ENCODE assay signal across 8 mouse cellular contexts in the genomic region with DNA sequence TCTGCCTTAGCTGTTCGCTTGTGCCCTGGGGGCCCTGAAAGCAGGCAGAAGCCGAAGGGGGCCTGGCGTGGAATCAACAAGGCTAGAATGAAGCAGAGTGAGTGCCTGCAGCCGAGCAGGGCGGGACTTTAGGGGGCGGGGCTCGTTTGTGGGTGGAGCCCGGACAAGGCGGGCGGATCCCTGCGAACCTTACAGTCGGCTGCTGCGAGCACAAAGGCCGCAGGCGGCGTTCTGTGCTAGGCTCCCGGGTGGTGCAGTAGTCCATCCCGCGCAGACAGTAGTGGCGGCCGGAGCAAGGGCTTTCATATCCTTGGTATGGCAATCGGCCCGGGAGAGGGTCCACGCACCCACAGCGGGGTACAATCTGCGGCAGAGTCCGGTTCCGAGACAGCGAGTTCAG. TPM values are rescaled to one million over a fixed set of nuclear protein-coding genes. Genes with fewer than 3 reads are reported as not detected.
DNase-seq lines count a peak whose midpoint lies in the region; ATAC-seq and TF ChIP-seq lines count a peak whose summit lies in the region.

No protein-coding gene starts in this region.

- H3K27ac ChIP-seq in forebrain, embryonic 10.5 days, result peak overlapping the region; percentile 86
- no peak overlapping the region for H3K27ac ChIP-seq in heart, embryonic 14.5 days (replicated peaks in 1 of 2; ENCODE audit: control insufficient read depth in 1 of 2, insufficient read depth in 1 of 2, low read depth in 2 of 2, low read length in 2 of 2)
- H3K27ac ChIP-seq in liver, embryonic 14.5 days, result no peak overlapping the region
- no peak overlapping the region for H3K27ac ChIP-seq in stomach, embryonic 15.5 days

- ATAC-seq in heart, embryonic 14.5 days (ENCODE audit: insufficient number of reproducible peaks, insufficient read depth, low FRiP score, low read depth), result peak; percentile 65
- ATAC-seq in liver, embryonic 14.5 days (ENCODE audit: insufficient read depth), result peak; percentile 48
- ATAC-seq in stomach, embryonic 15.5 days (ENCODE audit: insufficient read depth, low FRiP score, low read depth), result peak; percentile 69

- TF ChIP-seq EP300 in liver, embryonic 14.5 days (IDR thresholded peaks at IDR 0.05; ENCODE audit: low read depth), result no peak

- H3K27me3 ChIP-seq in forebrain, embryonic 10.5 days (ENCODE audit: poor library complexity, severe bottlenecking), result peaks cover 63% of the 10 kb centered on the region
- peaks cover 38% of the 10 kb centered on the region for H3K27me3 ChIP-seq in heart, embryonic 14.5 days (ENCODE audit: control insufficient read depth, insufficient read depth, low read length)
- H3K27me3 ChIP-seq in liver, embryonic 14.5 days (ENCODE audit: control insufficient read depth, insufficient read depth, low read length), result peaks cover 19% of the 10 kb centered on the region
- peaks cover 10% of the 10 kb centered on the region for H3K27me3 ChIP-seq in stomach, embryonic 15.5 days (replicated peaks)

- peak; percentile 47 for TF ChIP-seq CTCF in liver, embryonic 14.5 days (IDR thresholded peaks at IDR 0.05; ENCODE audit: low read depth)

- peaks cover 45% of the 10 kb centered on the region for H3K4me1 ChIP-seq in forebrain, embryonic 10.5 days
- H3K4me1 ChIP-seq in heart, embryonic 14.5 days (ENCODE audit: control insufficient read depth in 2 of 2, insufficient read depth in 2 of 2, low read length in 2 of 2), result peaks cover 13 to 18% of the 10 kb centered on the region in 2 experiments
- H3K4me1 ChIP-seq in liver, embryonic 14.5 days (replicated peaks; ENCODE audit: control insufficient read depth in 2 of 2, insufficient read depth in 2 of 2, low read length in 1 of 2), result peaks cover 0 to 18% of the 10 kb centered on the region in 2 experiments; a peak in 3 of 4 replicates
- H3K4me1 ChIP-seq in stomach, embryonic 15.5 days, result peaks cover 8% of the 10 kb centered on the region

- under 1% methylated on average over 29 of the region's 29 CpGs for WGBS in forebrain, embryonic 10.5 days
- WGBS in heart, embryonic 14.5 days, result under 1% methylated on average over 29 of the region's 29 CpGs
- WGBS in liver, embryonic 14.5 days (ENCODE audit: insufficient replicate concordance), result under 1% methylated on average over 29 of the region's 29 CpGs
- WGBS in stomach, embryonic 15.5 days, result under 1% methylated on average over 29 of the region's 29 CpGs

- H3K4me3 ChIP-seq in forebrain, embryonic 10.5 days, result peak overlapping the region; percentile 58
- H3K4me3 ChIP-seq in heart, embryonic 14.5 days (ENCODE audit: control insufficient read depth in 1 of 2, insufficient read depth in 1 of 2, low read depth in 1 of 2, low read length in 2 of 2), result peak overlapping the region; percentile 52 to 67
- H3K4me3 ChIP-seq in liver, embryonic 14.5 days (ENCODE audit: insufficient read depth in 1 of 2, low read depth in 2 of 2, low read length in 2 of 2), result peak overlapping the region; percentile 41 to 46
- H3K4me3 ChIP-seq in stomach, embryonic 15.5 days (replicated peaks), result peak overlapping the region; percentile 48

- peak overlapping the region; percentile 69 for H3K9ac ChIP-seq in heart, embryonic 14.5 days (ENCODE audit: low read length)
- H3K9ac ChIP-seq in liver, embryonic 14.5 days (replicated peaks), result 0 out of 2 replicates have a peak overlapping the region, but pooled peaks have one; percentile 9
- H3K9ac ChIP-seq in stomach, embryonic 15.5 days, result peak overlapping the region; percentile 37

- peak; percentile 36 to 56 for DNase-seq in CD8-positive naive resting alpha-beta T cell, adult 2 months (ENCODE audit: low read depth in 2 of 2, low spot score in 2 of 2)
- peak; percentile 73 for DNase-seq in c-Kit-positive CD71-positive TER-119-negative erythroid progenitor cells, embryonic 14.5 days (ENCODE audit: low read depth)
- DNase-seq in forebrain, embryonic 10.5 days (ENCODE audit: extremely low spot score, low spot score), result peak; percentile 91
- peak; percentile 95 for DNase-seq in kidney, postnatal 10 days
- DNase-seq in liver, embryonic 14.5 days (ENCODE audit: low read depth in 3 of 3, low spot score in 3 of 3), result peak; percentile 53 to 54 (median 54)
- peak; percentile 69 to 71 for DNase-seq in natural killer cell, adult 2 months (ENCODE audit: low spot score in 2 of 2)

- H3K9me3 ChIP-seq in forebrain, embryonic 10.5 days, result no peaks in the 10 kb centered on the region
- no peaks in the 10 kb centered on the region for H3K9me3 ChIP-seq in heart, embryonic 14.5 days (ENCODE audit: control insufficient read depth, low read length)
- no peaks in the 10 kb centered on the region for H3K9me3 ChIP-seq in liver, embryonic 14.5 days (ENCODE audit: control insufficient read depth, low read length)
- H3K9me3 ChIP-seq in stomach, embryonic 15.5 days, result no peaks in the 10 kb centered on the region

- H3K36me3 ChIP-seq in forebrain, embryonic 10.5 days (replicated peaks), result no peaks in the 10 kb centered on the region
- H3K36me3 ChIP-seq in heart, embryonic 14.5 days (ENCODE audit: control insufficient read depth, insufficient read depth, low read length), result no peaks in the 10 kb centered on the region
- no peaks in the 10 kb centered on the region for H3K36me3 ChIP-seq in liver, embryonic 14.5 days (replicated peaks; ENCODE audit: control insufficient read depth, insufficient read depth, low read depth)
- H3K36me3 ChIP-seq in stomach, embryonic 15.5 days, result no peaks in the 10 kb centered on the region

- H3K4me2 ChIP-seq in heart, embryonic 14.5 days (ENCODE audit: low read length), result peak overlapping the region; percentile 97
- peak overlapping the region; percentile 67 for H3K4me2 ChIP-seq in liver, embryonic 14.5 days (ENCODE audit: low read depth)
- peak overlapping the region; percentile 87 for H3K4me2 ChIP-seq in stomach, embryonic 15.5 days

RNA-seq across cellular contexts. Expression of gene AI464131, which starts 4.0 kb away (rescaled TPM):
- polyA plus RNA-seq in forebrain, embryonic 10.5 days (2016; fragmentation: Nextera tagmentation; extraction: Ambion mirVana), result 6.3 and 7.1 TPM in 2 replicates
- 2.8 TPM in 2 replicates for polyA plus RNA-seq in heart, embryonic 14.5 days (2014; fragmentation: Nextera tagmentation; extraction: Ambion mirVana)
- polyA plus RNA-seq in liver, embryonic 14.5 days (2012; rRNA removed), result 0.39 and 0.44 TPM in 2 replicates
- polyA plus RNA-seq in liver, embryonic 14.5 days (2014; fragmentation: Nextera tagmentation; extraction: Ambion mirVana), result 0.33 and 0.62 TPM in 2 replicates
- 5.7 and 6.4 TPM in 2 replicates for polyA plus RNA-seq in stomach, embryonic 15.5 days (2015; fragmentation: Nextera tagmentation; extraction: Ambion mirVana)

RNA-seq across cellular contexts. Expression of gene 1110017D15Rik, which starts 10.2 kb away (rescaled TPM):
- 3.8 and 6.1 TPM in 2 replicates for polyA plus RNA-seq in forebrain, embryonic 10.5 days (2016; fragmentation: Nextera tagmentation; extraction: Ambion mirVana)
- polyA plus RNA-seq in heart, embryonic 14.5 days (2014; fragmentation: Nextera tagmentation; extraction: Ambion mirVana), result 0.30 TPM in 1 of 2 replicates, not detected in the other
- not detected in 2 replicates for polyA plus RNA-seq in liver, embryonic 14.5 days (2012; rRNA removed)
- not detected in 2 replicates for polyA plus RNA-seq in liver, embryonic 14.5 days (2014; fragmentation: Nextera tagmentation; extraction: Ambion mirVana)
- 0.30 and 0.55 TPM in 2 replicates for polyA plus RNA-seq in stomach, embryonic 15.5 days (2015; fragmentation: Nextera tagmentation; extraction: Ambion mirVana)

RNA-seq across cellular contexts. Expression of gene Nudt2, which starts 42.0 kb away (rescaled TPM):
- polyA plus RNA-seq in forebrain, embryonic 10.5 days (2016; fragmentation: Nextera tagmentation; extraction: Ambion mirVana), result 65.4 and 67.8 TPM in 2 replicates
- 41.3 and 43.9 TPM in 2 replicates for polyA plus RNA-seq in heart, embryonic 14.5 days (2014; fragmentation: Nextera tagmentation; extraction: Ambion mirVana)
- 7.6 and 13.3 TPM in 2 replicates for polyA plus RNA-seq in liver, embryonic 14.5 days (2012; rRNA removed)
- polyA plus RNA-seq in liver, embryonic 14.5 days (2014; fragmentation: Nextera tagmentation; extraction: Ambion mirVana), result 22.4 and 22.5 TPM in 2 replicates
- polyA plus RNA-seq in stomach, embryonic 15.5 days (2015; fragmentation: Nextera tagmentation; extraction: Ambion mirVana), result 48.0 and 55.7 TPM in 2 replicates

RNA-seq across cellular contexts. Expression of gene Kif24, which starts 42.2 kb away (rescaled TPM):
- 16.2 and 17.7 TPM in 2 replicates for polyA plus RNA-seq in forebrain, embryonic 10.5 days (2016; fragmentation: Nextera tagmentation; extraction: Ambion mirVana)
- polyA plus RNA-seq in heart, embryonic 14.5 days (2014; fragmentation: Nextera tagmentation; extraction: Ambion mirVana), result 2.2 and 4.3 TPM in 2 replicates
- polyA plus RNA-seq in liver, embryonic 14.5 days (2012; rRNA removed), result 3.4 and 4.2 TPM in 2 replicates
- 4.0 and 4.2 TPM in 2 replicates for polyA plus RNA-seq in liver, embryonic 14.5 days (2014; fragmentation: Nextera tagmentation; extraction: Ambion mirVana)
- polyA plus RNA-seq in stomach, embryonic 15.5 days (2015; fragmentation: Nextera tagmentation; extraction: Ambion mirVana), result 5.5 and 6.1 TPM in 2 replicates

Comparison
In these comparisons a context has a peak if more than half of its experiments do, and no peak if none do; other contexts are left out.
1. H3K9ac ChIP-seq: peak in every context shown above with its lines; median percentile 69 in heart, embryonic 14.5 days; 37 in stomach, embryonic 15.5 days; 9 in liver, embryonic 14.5 days.